Mouse (Mus musculus): ENCODE measurements around the gene Tgfbrap1. TPM values are rescaled to one million over a fixed set of nuclear protein-coding genes. Genes with fewer than 3 reads are reported as not detected.

Gene Tgfbrap1
- total and polyA plus RNA-seq, 3 experiments: 3.8 to 8.4 (median 6.0) TPM

GRCm38 (mm10) chr1:43110556-43110955 lies 12.1 kb upstream of the Tgfbrap1 start:
- Histone ChIP-seq H3K79me2 (replicated peaks; ENCODE audit: control insufficient read depth, extremely low read depth, insufficient read depth, poor library complexity, severe bottlenecking) (no peaks in the 10 kb centered on the region), H3K27ac (ENCODE audit: insufficient read depth, low read depth) (no peak overlapping the region), H3K36me3 (replicated peaks in 1 of 2; ENCODE audit: control insufficient read depth in 1 of 2, insufficient read depth in 1 of 2, low read length in 1 of 2) (peaks cover 42 to 78% of the 10 kb centered on the region in 2 experiments), H3K4me1 (ENCODE audit: control insufficient read depth in 1 of 2, insufficient read depth in 2 of 2) (no peaks in the 10 kb centered on the region; a peak in 1 of 4 replicates), H3K4me3 (replicated peaks in 1 of 3; ENCODE audit: low read depth in 2 of 3, low read length in 2 of 3, poor library complexity in 1 of 3) (no peak overlapping the region), H3K27me3 (replicated peaks) (no peaks in the 10 kb centered on the region), H3K9ac (ENCODE audit: insufficient read depth, low read depth) (no peak overlapping the region), H3K4me2 (ENCODE audit: insufficient read depth, low read depth, poor library complexity, severe bottlenecking) (no peak overlapping the region), H3K9me3 (replicated peaks; ENCODE audit: low read length) (no peaks in the 10 kb centered on the region)
- in situ Hi-C loops (cut with MboI; ENCODE audit: low pct_ligation_motif_present, low pct_unique_long_range_greater_than_20kb, low sequenced_read_pairs): no loop called here
- DNase-seq (ENCODE audit: extremely low read depth): peak; percentile 78
- dilution Hi-C loops (cut with MboI; ENCODE audit: extremely low pct_ligation_motif_present, extremely low pct_unique_long_range_greater_than_20kb, low sequenced_read_pairs): no loop called here
- TF ChIP-seq CHD2 (IDR thresholded peaks at IDR 0.05; ENCODE audit: low read length): 0 out of 2 replicates have a peak, but pooled peaks have one; percentile 39
- peak; percentile 61 for TF ChIP-seq RAD21 (IDR thresholded peaks at IDR 0.05; ENCODE audit: low read depth, low read length)
- no peak for TF ChIP-seq HCFC1 (IDR thresholded peaks at IDR 0.05; ENCODE audit: low read depth, low read length)
- no peak for TF ChIP-seq ZC3H11A (IDR thresholded peaks at IDR 0.05; ENCODE audit: low read depth, low read length)
- TF ChIP-seq SMC3 (IDR thresholded peaks at IDR 0.05; ENCODE audit: low read depth, low read length): peak; percentile 58
- no peak for TF ChIP-seq MAX (IDR thresholded peaks at IDR 0.05; ENCODE audit: low read length)
- no peak for TF ChIP-seq UBTF (IDR thresholded peaks at IDR 0.05; ENCODE audit: low read depth, low read length)
- TF ChIP-seq CTCF (conservative IDR thresholded peaks at IDR 0.05 in 1 of 2, IDR thresholded peaks at IDR 0.05 in 1 of 2; ENCODE audit: low read depth in 2 of 2, low read length in 2 of 2): peak; percentile 71 to 79
- no peak for TF ChIP-seq NRF1 (IDR thresholded peaks at IDR 0.05; ENCODE audit: low read depth, low read length)
- TF ChIP-seq ZNF384 (IDR thresholded peaks at IDR 0.05; ENCODE audit: low read depth, low read length): no peak
- TF ChIP-seq TBP (conservative IDR thresholded peaks at IDR 0.05; ENCODE audit: low read depth, low read length): no peak
- no peak for TF ChIP-seq E2F4 (IDR thresholded peaks at IDR 0.05; ENCODE audit: insufficient replicate concordance, low read depth, low read length)
- TF ChIP-seq ETS1 (conservative IDR thresholded peaks at IDR 0.05; ENCODE audit: low read depth, low read length): no peak
- TF ChIP-seq MAZ (IDR thresholded peaks at IDR 0.05; ENCODE audit: low read depth, low read length): no peak
- no peak for TF ChIP-seq BHLHE40 (IDR thresholded peaks at IDR 0.05; ENCODE audit: low read depth, low read length)
- no peak for TF ChIP-seq SIN3A (IDR thresholded peaks at IDR 0.05; ENCODE audit: low read length)
- no peak for TF ChIP-seq USF1 (IDR thresholded peaks at IDR 0.05; ENCODE audit: low read depth, low read length)
- TF ChIP-seq NELFE (IDR thresholded peaks at IDR 0.05; ENCODE audit: low read depth, low read length): no peak
- TF ChIP-seq JUND (conservative IDR thresholded peaks at IDR 0.05; ENCODE audit: low read depth, low read length): no peak
- TF ChIP-seq RCOR1 (conservative IDR thresholded peaks at IDR 0.05; ENCODE audit: low read depth, low read length): no peak

GRCm38 (mm10) chr1:43108729-43109128 lies 10.3 kb upstream of the Tgfbrap1 start:
- TF ChIP-seq JUN (IDR thresholded peaks at IDR 0.05; ENCODE audit: insufficient read depth, low read depth, low read length) (no peak), SIN3A (IDR thresholded peaks at IDR 0.05; ENCODE audit: low read length) (no peak), TBP (conservative IDR thresholded peaks at IDR 0.05; ENCODE audit: low read depth, low read length) (no peak), RCOR1 (conservative IDR thresholded peaks at IDR 0.05; ENCODE audit: low read depth, low read length) (no peak), BHLHE40 (IDR thresholded peaks at IDR 0.05; ENCODE audit: low read depth, low read length) (no peak), KAT2A (IDR thresholded peaks at IDR 0.05; ENCODE audit: insufficient replicate concordance, low read length) (no peak), MAX (IDR thresholded peaks at IDR 0.05; ENCODE audit: low read length) (no peak), MAZ (IDR thresholded peaks at IDR 0.05; ENCODE audit: low read depth, low read length) (no peak), PAX5 (IDR thresholded peaks at IDR 0.05; ENCODE audit: low read length) (no peak), IRF4 (IDR thresholded peaks at IDR 0.05; ENCODE audit: low read depth, low read length) (no peak), CHD2 (IDR thresholded peaks at IDR 0.05; ENCODE audit: low read length) (no peak), E2F4 (IDR thresholded peaks at IDR 0.05; ENCODE audit: insufficient replicate concordance, low read depth, low read length) (no peak), NRF1 (IDR thresholded peaks at IDR 0.05; ENCODE audit: low read depth, low read length) (no peak), ZKSCAN1 (IDR thresholded peaks at IDR 0.05; ENCODE audit: borderline replicate concordance, low read depth, low read length) (no peak), MAFK (IDR thresholded peaks at IDR 0.05; ENCODE audit: insufficient replicate concordance, low read length) (no peak), ZC3H11A (IDR thresholded peaks at IDR 0.05; ENCODE audit: low read depth, low read length) (no peak), HCFC1 (IDR thresholded peaks at IDR 0.05; ENCODE audit: low read depth, low read length) (no peak)
- dilution Hi-C loops (cut with MboI; ENCODE audit: extremely low pct_ligation_motif_present, extremely low pct_unique_long_range_greater_than_20kb, low sequenced_read_pairs): no loop called here
- DNase-seq (ENCODE audit: extremely low read depth): no peak
- no peaks in the 10 kb centered on the region for H3K9me3 ChIP-seq (replicated peaks; ENCODE audit: low read length)
- peaks cover 33 to 61% of the 10 kb centered on the region in 2 experiments for H3K36me3 ChIP-seq (replicated peaks in 1 of 2; ENCODE audit: control insufficient read depth in 1 of 2, insufficient read depth in 1 of 2, low read length in 1 of 2)
- no peak overlapping the region for H3K4me3 ChIP-seq (replicated peaks in 1 of 3; ENCODE audit: low read depth in 2 of 3, low read length in 2 of 3, poor library complexity in 1 of 3)
- H3K4me2 ChIP-seq (ENCODE audit: insufficient read depth, low read depth, poor library complexity, severe bottlenecking): no peak overlapping the region
- in situ Hi-C loops (cut with MboI; ENCODE audit: low pct_ligation_motif_present, low pct_unique_long_range_greater_than_20kb, low sequenced_read_pairs): no loop called here
- H3K27ac ChIP-seq (ENCODE audit: insufficient read depth, low read depth): no peak overlapping the region
- no peaks in the 10 kb centered on the region for H3K79me2 ChIP-seq (replicated peaks; ENCODE audit: control insufficient read depth, extremely low read depth, insufficient read depth, poor library complexity, severe bottlenecking)
- H3K9ac ChIP-seq (ENCODE audit: insufficient read depth, low read depth): no peak overlapping the region
- H3K27me3 ChIP-seq (replicated peaks): no peaks in the 10 kb centered on the region
- no peaks in the 10 kb centered on the region; a peak in 1 of 4 replicates for H3K4me1 ChIP-seq (ENCODE audit: control insufficient read depth in 1 of 2, insufficient read depth in 2 of 2)
